Mouse (Mus musculus) MEL (cell line): ENCODE measurements at regions not wholly inside any gene's neighbourhood (a gene's known extent, or its start where the extent isn't known, plus 50 kb on each side); places are given as distances from the start of the nearest gene placed in this dataset.

Experiments used
- CTCF ChIP-seq, 3 experiments: IDR thresholded peaks in 2 of 3; conservative IDR thresholded peaks in 1 of 3; 2 replicates each; pipeline ENCODE4 v1.5.1; 2011 to 2012; ENCODE audit warnings: low read length in 3 of 3, low read depth in 2 of 3, mild to moderate bottlenecking in 2 of 3, improper control_type of control experiment in 1 of 3, inconsistent platforms in 1 of 3, mixed read lengths in 1 of 3, moderate library complexity in 1 of 3; ENCODE audit not compliant: control insufficient read depth in 1 of 3, insufficient read depth in 1 of 3, poor library complexity in 1 of 3, severe bottlenecking in 1 of 3
- E2F4 ChIP-seq: IDR thresholded peaks from 2 replicates; pipeline ENCODE4 v1.6.1; 2011; ENCODE audit warnings: low read depth, low read length, improper control_type of control experiment, borderline replicate concordance
- HCFC1 ChIP-seq: IDR thresholded peaks from 2 replicates; pipeline ENCODE4 v1.6.1; 2012; ENCODE audit warnings: low read depth, mild to moderate bottlenecking, inconsistent platforms, low read length, improper control_type of control experiment, moderate library complexity
- POLR2A ChIP-seq, 2 experiments: IDR thresholded peaks; 2 replicates each; pipeline ENCODE4 v1.6.1; 2011 to 2012; ENCODE audit warnings: low read length in 2 of 2, mild to moderate bottlenecking in 2 of 2, control low read depth in 1 of 2, improper control_type of control experiment in 1 of 2, low read depth in 1 of 2, moderate library complexity in 1 of 2; ENCODE audit not compliant: control insufficient read depth in 1 of 2, insufficient read depth in 1 of 2, poor library complexity in 1 of 2
- RCOR1 ChIP-seq: IDR thresholded peaks from 2 replicates; pipeline ENCODE4 v1.6.1; 2012; ENCODE audit warnings: low read depth, mild to moderate bottlenecking, inconsistent platforms, low read length, improper control_type of control experiment

DNA sequence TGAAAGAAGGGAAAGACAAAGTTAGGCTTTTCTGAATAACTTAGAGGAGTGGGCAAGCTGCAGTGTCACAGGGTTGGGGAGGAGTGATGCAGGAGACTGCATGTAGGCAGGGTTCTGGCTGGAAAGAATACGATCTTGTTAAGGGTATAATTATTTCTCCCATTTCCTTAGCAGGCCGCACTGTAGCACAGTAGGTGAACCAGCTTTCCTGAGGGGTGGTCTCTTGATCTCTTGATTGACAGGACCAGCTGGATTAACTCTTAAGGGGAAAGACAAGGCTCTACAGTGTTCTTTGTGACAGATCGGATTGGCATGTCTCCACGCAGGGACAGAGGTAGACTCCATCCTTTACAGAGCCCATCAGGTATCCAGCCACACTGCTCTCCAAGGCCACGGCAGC is 54.5 kb upstream of the Meis1 start:
- TF ChIP-seq POLR2A (IDR thresholded peaks at IDR 0.05; ENCODE audit: control insufficient read depth in 1 of 2, insufficient read depth in 1 of 2, low read depth in 1 of 2, low read length in 2 of 2, poor library complexity in 1 of 2) (no peak), CTCF (IDR thresholded peaks at IDR 0.05 in 2 of 3, conservative IDR thresholded peaks at IDR 0.05 in 1 of 3; ENCODE audit: control insufficient read depth in 1 of 3, insufficient read depth in 1 of 3, low read depth in 2 of 3, low read length in 3 of 3, poor library complexity in 1 of 3, severe bottlenecking in 1 of 3) (no peak), RCOR1 (no peak), HCFC1 (no peak), E2F4 (no peak)
